Mouse (Mus musculus): ENCODE results near the gene Six4.
A peak's percentile ranks its signal among the peaks of the same experiment; 100 is the strongest.
"Not testable (repeated sequence)": the region's sequence is repeated elsewhere in the genome, so short reads cannot be mapped to it uniquely, and the experiment has no call there.

Gene Six4

DNA sequence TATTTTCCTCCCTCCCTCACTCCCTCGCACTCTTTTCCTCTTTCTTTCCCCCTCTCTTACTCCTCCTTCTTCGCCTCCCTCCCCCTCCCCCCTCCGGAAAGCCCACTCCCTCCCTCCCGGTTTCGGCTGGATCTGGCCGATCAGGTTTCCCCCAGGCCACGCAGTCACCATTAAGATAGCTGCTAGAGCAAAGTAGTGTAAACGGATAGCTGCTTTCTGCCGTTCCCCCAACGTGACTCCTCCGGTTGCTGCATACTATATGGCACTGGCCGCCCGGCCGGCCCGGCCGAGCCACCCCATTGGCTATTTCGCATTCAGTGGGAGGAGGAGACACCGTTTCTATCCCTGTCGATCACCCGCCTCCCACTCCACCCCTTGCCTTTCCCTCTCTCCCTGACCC, at the start of gene Six4:
Six4 (minus strand) TSS at position 261 of the 400 bp plus-strand sequence.
- DNase-seq (ENCODE audit: low read depth, low spot score), result peak; percentile 83

DNA sequence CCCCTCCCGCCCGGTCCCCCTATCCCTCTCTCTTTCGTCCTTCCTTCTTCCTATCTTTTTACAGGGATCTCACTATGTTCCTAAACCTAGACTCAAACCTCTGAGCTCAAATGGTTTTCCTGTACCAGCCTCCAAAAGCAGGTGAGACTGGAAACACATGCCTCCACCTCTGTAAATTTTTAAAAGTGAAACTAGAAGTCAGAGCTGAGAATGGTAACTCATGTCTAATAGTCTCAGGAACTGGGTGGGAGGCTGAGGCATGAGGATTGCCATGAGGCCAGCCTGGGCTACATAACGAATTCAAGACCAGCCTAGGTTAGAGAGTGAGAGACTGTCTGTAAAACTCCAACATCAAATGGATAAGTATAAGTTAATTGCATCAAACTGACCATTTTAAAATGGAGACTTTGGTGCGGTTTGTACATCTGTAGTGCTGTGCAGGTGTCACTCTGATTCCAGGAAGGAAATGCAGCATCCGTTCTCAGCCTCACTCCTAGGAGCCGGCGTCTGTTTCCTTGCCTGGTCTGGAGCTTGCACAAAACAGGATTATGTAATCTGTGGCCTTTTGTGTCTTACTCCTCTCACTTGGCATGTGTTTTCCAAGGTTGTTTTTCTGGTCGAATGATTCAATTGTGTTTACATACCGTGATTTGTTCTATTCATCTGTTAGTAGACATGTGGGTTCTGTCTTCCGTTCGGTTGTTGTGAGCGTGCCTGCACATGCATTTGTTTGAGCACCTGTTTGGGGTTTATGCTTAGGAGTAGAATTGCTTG, 49.3 kb upstream of the Six4 start:
- DNase-seq (ENCODE audit: low read depth, low spot score), result no peak

DNA sequence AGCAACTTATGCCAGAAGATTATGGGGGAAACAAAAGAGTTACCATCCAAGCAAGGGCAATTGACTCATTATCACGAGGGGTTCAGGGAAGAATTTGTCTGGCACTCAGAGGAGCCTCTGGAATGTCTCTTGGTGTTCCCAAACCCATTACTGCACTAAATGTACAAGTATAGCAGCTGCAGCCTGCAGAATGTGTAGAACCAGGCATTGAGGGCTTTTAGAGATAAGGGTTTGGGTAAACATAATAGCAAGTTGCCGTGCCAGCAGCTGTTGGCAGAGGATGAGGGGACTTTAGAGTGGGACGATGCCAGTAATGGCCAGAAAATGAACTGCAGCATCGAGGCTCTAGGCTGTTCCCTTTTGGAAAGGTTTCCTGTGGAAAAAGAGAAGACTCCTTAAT, 47.1 kb upstream of the Six4 start:
- DNase-seq (ENCODE audit: low read depth, low spot score), result no peak

DNA sequence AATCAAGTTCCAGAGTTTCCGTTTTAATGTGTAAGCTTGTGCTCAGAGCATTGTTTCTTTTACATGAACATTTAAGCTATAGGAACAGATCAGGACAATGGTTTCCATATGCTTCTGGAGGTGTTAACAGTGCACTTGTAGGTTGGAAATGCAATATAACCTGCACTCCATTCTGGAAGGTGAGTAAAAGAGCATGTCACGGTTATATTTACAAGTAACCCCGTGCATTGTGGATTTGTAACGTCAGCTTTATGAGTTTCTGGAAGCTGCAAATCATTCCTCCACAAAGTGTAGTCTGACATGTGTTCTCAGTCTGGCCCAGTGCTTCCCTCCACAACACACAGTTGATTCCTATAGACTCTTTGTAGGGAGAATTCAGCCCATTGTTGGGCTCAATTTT, 40.9 kb upstream of the Six4 start:
- DNase-seq (ENCODE audit: low read depth, low spot score), result no peak

DNA sequence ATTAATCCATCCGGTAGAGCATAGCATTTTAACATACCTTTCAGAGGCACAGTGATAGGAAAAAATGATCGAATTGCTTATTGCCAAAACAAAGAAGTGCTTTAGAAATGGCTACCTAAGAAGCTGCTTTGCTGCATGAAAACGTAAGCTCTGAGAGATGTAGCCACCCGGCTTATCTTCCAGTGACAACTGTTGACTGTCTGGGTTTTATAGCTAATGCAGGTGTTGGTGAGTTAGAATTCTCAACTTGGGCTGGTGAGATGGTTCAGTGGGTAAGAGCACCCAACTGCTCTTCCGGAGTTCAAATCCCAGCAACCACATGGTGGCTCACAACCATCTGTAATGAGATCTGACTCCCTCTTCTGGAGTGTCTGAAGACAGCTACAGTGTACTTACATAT, 37.8 kb upstream of the Six4 start:
- DNase-seq (ENCODE audit: low read depth, low spot score), result not testable (repeated sequence)

DNA sequence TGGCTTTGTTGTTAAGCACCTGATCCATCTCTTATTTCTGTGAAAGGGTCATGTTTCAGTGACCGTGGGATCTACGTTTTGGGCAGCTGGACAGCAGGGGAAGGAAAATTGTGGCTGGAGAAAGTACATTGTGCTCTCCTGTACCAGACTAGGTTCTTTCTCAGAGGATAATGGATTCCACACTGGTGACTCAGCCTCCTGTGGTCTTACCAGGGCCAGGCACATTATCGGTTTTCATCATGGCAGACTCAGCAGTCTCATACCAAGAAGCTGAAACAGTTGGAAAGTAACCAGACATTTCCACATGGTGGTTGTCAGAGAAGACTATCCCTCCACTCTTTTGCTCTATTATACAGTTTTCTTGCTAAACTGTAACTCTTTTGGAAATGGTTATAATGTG, 34.0 kb upstream of the Six4 start:
- no peak for DNase-seq (ENCODE audit: low read depth, low spot score)

DNA sequence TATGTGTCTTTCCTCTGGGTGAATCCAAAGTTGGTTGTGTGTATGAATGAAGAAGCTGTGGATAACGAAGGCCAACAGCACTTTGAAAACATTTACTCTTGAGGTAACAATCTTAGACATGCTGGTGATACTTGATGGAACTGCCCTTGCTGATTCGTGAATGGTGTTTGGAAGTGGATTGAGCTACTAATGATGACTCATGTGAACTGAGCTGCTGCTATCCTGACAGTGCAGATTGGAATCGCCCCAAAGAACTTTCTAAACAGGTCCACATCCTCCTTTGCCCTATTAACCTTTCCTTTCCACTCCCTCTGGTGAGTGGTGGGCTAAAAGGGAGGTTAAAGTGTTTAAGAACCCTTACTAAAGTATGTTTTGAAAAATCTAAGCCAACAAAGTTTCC, 27.5 kb upstream of the Six4 start:
- no peak for DNase-seq (ENCODE audit: low read depth, low spot score)

DNA sequence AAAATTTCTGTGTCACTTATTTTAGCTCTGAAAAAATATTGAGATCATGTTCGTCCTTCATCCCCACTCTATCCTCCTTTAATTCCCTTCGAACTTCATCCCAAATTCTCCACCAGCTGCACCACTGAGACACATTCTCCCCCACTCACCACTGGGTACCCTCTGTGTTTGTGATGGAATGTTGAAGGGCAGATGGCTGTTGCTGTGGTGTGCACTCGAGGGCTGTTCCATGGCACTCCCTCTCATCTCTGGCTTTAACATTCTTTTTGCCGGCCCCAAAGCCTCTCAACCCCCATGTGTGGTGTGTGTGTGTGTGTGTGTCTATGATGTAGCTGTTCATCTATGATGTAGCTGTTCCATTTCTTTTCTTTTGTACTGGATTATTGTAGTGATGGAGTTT, 12.0 kb upstream of the Six4 start:
- no peak for DNase-seq (ENCODE audit: low read depth, low spot score)

DNA sequence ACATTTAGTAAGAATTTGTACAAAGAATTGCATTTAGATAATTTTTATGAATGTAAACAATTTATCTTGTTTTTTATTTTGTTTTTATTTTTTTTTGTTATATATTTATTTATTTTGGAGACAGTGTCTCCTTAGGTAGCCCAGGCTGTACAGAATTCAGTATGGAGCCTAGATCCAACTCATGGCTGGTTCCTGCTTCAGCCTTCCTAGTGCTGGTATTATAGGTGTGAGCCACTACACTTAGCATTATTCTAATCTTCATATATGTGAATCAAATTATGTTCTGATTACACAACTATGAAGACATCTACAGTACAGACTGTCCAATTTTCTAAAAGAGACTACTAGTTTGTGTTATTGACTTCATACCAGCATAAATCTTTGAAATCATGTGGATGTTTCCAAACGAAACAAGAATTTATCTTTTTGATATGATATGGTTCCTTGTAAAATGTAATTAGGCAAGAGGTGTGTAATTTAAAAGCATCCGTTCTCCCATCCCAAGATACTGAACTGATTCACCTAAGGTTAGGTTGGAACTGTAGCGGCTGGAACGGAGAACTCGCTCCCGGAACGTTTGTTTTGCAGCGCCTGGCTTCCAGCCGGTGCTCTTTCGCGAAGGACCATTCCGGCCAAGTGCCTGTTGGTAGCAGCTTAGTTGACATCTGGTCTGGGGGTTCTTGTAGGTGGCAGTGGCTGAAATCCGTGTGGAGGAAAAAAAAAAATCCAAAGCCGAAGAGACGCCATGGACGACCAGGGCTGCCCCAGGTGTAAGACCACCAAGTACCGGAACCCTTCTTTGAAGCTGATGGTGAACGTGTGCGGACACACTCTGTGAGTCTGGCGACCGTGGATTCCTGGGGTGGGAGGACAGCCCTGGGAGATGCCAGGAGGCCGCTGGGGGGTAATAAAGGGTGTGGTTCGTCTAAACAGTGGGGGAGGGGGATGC, 10.1 kb upstream of the Six4 start, which contains the start of gene Mnat1:
Mnat1 (plus strand) TSS at position 625 of the 949 bp plus-strand sequence.
- peak; percentile 76 for DNase-seq (ENCODE audit: low read depth, low spot score)

DNA sequence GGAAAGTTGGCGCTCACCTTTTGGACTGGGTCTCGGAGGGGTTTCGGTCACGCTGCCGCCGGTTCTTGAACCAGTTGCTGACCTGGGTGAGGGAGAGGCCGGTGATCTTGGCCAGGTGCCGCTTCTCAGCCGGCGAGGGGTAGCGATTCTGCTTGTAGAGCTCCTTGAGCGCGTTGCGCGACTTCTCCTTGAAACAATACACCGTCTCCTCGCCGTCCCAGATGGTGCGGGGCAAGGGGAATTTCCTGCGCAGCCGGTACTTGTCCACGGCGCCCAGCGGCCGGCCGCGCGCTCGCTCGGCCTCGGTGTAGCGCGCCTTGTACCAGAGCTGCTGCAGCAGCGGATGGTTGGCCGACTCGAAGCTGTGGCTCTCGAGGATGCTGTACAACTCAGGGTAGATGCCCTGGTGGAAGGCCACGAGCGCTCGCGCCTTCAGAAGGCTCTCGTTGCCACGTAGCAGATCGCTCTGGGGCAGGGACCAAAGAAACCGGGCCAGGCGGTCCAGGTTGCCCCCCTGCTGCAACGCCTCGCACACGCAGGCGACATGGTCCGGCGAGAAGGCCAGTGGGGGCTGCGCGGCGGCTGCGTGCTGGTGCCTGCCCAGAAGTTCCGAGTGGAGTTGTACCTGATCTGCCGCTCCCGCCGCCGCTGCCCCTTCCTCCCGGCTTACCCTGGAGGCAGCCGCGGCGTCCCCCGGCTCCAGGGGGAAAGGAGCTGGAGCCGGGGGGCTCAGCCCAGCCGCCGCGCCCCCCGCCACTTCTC, 749 bp downstream of the Six4 start:
- no peak for DNase-seq (ENCODE audit: low read depth, low spot score)

DNA sequence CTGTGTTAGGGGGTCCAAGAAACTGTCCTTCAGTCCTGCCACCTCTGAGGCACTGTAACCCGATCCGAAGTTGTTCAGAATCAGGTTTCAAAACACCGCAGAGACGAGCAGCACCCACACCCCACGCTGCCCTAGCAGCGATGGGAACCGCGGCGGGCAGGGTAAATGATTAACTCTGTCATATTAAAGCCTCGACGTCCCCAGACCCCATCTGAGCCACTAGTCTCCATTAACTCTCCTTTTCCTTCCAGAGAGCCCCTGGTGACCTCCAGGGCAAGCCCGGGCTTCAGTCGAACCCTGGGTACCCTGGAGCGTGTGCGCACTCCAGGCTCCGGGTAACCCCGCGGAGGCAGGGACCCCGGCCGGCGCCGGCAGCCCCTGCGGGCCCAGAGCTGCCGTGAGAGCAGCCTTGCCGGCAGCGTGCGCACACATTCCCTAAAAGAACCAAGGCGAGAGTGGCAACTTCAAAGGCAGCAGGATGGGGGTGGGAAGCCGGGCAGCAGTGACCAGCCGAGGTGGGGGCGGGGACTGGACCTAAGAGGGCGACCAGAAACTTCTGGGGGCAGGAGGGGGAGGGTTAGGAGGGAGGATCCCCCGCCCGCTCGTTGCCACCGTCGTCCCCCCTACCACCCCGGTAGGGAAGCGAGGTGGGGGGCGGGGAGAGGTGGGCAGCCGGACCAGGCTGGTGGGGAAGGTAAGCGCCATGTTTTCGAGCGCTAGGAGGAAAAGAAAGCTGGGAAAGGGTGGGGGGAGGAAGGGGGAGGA, 1.5 kb downstream of the Six4 start:
- DNase-seq (ENCODE audit: low read depth, low spot score), result no peak

DNA sequence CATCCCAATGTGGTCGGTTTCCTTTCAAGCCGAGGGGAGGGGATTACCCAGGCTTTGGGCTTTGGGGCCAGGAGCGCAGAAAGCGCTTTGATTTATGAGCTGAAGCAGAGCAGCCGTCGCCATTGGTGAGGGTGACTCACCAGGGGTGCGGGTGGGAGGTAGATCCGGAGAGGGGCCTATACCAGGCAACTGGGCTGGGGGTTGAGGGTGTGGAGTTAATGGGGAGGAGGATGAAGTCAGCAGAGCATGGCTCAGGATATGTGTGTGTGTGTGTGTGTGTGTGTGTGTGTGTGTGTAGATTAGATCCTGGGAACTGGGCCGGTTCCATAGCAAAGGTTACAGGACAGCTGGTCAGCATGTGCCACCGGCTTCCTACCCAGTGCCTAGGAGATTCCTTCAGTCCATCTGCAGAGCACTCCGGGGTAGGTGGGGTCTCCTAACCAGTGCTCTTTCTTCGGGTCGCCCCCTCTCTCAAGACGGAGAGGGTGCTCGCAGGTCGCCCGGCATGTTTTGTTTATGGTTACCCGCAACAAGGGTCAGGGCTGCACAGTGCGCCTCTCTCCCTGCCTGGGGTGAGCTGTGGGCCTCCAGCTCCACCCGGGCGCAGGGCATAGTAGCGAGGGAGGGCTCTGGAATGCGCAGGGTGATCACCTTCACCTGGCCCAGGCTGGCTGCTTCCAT, 2.7 kb downstream of the Six4 start:
- DNase-seq (ENCODE audit: low read depth, low spot score), result no peak

DNA sequence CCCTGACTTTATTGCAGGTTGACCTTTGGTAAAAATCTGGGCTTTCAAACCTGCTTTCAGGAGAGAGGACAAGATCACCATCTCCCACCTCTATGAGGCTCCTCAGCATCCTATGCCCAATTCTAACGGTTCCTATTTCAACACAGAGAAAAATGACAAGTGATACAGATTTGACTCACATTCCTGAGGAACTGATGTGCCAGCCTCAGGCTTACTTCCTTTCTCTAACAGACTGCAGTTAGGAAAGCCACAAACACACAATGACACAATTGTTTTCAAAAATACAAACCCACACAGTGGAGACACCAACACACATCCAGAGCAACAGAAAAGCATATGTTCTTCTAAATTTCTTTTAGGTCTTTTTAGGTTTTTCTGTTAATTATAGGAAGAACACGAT, 5.4 kb downstream of the Six4 start:
- no peak for DNase-seq (ENCODE audit: low read depth, low spot score)

DNA sequence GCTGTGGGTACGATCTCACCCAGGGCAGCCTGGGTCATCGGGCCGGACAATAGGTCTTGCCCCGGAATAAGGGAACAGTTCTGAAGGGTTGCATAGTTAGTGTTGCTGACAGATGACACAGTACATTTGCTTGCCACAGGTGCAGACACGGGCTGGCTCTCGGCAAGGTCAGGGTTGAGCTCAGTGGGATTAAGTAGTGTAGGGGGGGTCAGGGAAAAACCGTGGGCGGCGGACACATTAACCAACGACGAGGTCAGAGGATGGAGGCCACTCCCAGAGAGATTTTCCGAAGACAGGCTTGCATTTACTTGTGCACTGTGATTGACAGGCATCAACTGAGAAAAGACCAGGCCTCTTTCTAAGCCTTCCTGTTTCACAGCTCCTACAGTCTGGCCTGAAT, 9.5 kb downstream of the Six4 start:
- DNase-seq (ENCODE audit: low read depth, low spot score), result no peak

DNA sequence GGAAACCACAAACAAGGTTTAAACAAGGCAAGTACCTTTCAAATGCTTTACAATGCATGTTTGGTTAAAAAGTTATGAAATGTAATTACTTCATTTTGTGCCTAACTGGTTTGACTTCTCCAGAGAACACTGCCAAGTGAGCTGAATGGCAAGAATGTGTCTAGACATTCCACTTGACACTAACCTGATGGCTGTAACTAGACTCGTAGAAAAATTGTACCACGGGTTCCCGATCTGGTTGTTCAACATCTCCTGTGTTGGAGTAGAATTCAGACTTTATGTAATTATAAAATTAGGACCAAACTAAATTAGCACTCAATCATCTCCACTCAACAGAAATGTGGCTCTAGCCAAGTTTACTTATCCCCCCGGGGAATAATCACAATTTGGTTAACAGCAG, 14.7 kb downstream of the Six4 start:
- DNase-seq (ENCODE audit: low read depth, low spot score), result no peak

DNA sequence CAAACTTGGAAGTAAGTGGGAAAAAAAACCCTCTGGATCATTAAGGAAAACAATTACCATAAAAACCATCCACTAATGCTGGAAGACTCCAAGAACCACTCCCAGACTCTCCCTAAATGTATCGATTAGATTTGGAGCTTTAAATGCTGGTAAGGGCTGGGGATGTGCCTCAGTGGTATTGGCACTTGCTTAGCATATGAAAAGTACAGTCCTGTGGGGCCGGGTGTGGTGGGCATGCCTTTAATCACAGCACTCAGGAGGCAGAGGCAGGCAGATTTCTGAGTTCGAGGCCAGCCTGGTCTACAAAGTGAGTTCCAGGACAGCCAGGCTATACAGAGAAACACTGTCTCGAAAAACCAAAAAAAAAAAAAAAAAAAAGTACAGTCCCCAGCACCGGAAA, 17.1 kb downstream of the Six4 start:
- DNase-seq (ENCODE audit: low read depth, low spot score), result not testable (repeated sequence)

DNA sequence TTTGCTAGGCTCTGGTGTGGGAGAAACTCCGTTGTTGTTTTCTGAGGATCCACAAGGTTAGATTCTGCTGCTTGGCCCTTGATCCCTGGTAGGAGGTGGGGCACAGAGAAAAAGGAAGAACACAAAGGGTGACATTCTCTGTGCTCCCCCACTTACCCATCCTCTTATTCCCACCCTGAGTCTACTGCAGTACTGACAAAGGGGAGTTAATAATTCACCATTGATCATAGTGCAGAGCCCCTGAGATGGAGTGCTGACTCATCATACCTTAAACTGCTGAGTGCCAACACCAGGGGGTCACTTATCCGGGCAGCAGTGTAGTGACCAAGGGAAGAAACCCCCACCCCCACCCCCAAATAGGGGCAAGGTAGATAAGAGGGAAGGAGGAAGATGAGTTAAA, 18.7 kb downstream of the Six4 start:
- no peak for DNase-seq (ENCODE audit: low read depth, low spot score)

DNA sequence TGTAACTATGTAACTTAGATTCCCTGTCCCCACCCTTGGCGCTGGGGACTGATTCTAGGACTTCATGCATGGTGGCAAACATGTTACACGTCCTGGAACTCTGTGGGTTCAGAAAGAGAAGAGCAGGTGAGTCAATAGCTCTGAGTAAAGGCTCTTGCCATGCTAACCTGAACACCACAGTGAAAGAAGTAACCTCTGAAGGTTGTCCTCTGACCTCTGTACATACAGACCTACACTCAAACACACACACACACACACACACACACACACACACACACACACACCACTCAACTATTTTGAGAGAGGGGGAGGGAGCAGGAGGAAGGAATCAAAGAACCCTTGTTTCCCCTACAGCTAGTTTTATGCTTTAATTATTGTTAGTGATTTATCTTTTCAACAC, 19.1 kb downstream of the Six4 start:
- no peak for DNase-seq (ENCODE audit: low read depth, low spot score)

DNA sequence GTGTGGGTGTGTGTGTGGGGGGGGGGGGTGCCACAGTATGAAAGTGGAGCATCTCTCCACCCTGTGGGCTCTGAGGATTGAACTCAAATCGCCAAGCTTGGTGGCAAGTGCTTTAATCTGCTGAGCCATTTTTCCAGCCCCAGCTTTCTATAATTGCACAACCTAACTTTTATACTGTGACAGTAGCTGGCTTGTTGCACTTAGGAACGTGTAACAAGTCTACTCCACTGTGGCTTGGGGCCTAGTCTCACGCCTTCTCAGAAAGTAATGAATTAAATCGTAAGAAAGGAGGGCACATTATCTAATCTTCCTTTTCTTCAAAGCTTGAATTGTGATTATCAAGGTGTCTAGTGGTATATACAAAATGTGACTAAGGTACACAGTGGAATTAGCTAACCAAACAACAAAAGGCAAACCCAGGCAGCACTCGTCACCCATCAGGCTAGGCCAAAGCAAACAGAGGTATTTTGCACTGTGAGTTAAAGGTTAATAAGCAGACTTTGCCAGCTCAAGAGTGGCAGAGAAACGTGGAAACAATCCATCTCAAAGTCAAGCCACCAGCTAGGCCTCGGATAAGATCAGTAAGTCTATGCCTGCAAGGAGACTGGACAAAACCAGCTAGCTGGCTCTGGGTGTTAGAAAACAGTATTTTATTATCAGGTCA, 22.5 kb downstream of the Six4 start:
- DNase-seq (ENCODE audit: low read depth, low spot score), result no peak

DNA sequence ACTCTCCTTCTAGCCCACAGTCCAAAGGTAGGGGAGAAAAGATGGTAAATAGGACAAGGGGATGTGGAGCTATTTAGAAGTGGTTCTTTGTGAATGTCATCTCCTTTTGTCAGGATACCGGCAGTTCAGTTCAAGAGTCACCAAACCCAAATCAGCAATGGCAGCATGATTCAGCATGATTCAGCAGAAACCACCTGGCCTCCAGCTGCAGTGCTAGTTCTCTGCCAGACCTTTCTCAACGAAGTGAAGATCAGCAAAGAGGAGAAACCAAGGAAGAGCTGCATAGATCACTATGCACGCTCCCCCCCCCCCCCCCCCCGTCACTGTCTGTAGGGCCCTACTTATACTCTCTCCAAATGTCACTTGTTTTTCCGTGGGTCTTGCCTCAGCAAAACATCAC, 24.3 kb downstream of the Six4 start:
- DNase-seq (ENCODE audit: low read depth, low spot score), result no peak

Measured in WW6 (cell line).